Mouse (Mus musculus) cerebellum, adult (tissue): ENCODE results near the gene Wasf3.
A peak's percentile ranks its signal among the peaks of the same experiment; 100 is the strongest.
"Not testable (repeated sequence)": the region's sequence is repeated elsewhere in the genome, so short reads cannot be mapped to it uniquely, and the experiment has no call there.

Experiments
- ATAC-seq: cut with Nextera tagmentation; 2 replicates; pipeline ENCODE4 v1.9.2; 2017; ENCODE audit warnings: mild to moderate bottlenecking, moderate library complexity, mixed read lengths; ENCODE audit not compliant: insufficient number of reproducible peaks, low FRiP score, low TSS enrichment

Wasf3 gene

GRCm38 (mm10) chr5:146398386-146399115 lies 13.8 kb downstream of the Wasf3 start:
- no peak for ATAC-seq

GRCm38 (mm10) chr5:146401012-146401411 lies 16.2 kb downstream of the Wasf3 start:
- ATAC-seq: not testable (repeated sequence)

- ATAC-seq: no peak
Measured at GRCm38 (mm10) chr5:146402311-146402710, 17.5 kb downstream of the Wasf3 start.

- no peak for ATAC-seq
Measured at GRCm38 (mm10) chr5:146403923-146404322, 19.1 kb downstream of the Wasf3 start.

- ATAC-seq: no peak
Measured at GRCm38 (mm10) chr5:146406133-146406532, 21.3 kb downstream of the Wasf3 start.

- ATAC-seq: no peak
Measured at GRCm38 (mm10) chr5:146407791-146408190, 23.0 kb downstream of the Wasf3 start.

- ATAC-seq: no peak
Measured at GRCm38 (mm10) chr5:146408604-146409003, 23.8 kb downstream of the Wasf3 start.

GRCm38 (mm10) chr5:146410821-146411220 lies 26.0 kb downstream of the Wasf3 start:
- ATAC-seq: no peak

GRCm38 (mm10) chr5:146412743-146413430 lies 28.1 kb downstream of the Wasf3 start:
- no peak; the same call in 1 of the 2 replicates for ATAC-seq

GRCm38 (mm10) chr5:146414611-146415010 lies 29.8 kb downstream of the Wasf3 start:
- no peak for ATAC-seq

- ATAC-seq: no peak
Measured at GRCm38 (mm10) chr5:146415218-146415617, 30.4 kb downstream of the Wasf3 start.

- ATAC-seq: no peak
Measured at GRCm38 (mm10) chr5:146416331-146417110, 31.7 kb downstream of the Wasf3 start.

GRCm38 (mm10) chr5:146418092-146418491 lies 33.3 kb downstream of the Wasf3 start:
- no peak for ATAC-seq

GRCm38 (mm10) chr5:146420081-146420480 lies 35.3 kb downstream of the Wasf3 start:
- ATAC-seq: no peak

- no peak for ATAC-seq
Measured at GRCm38 (mm10) chr5:146424711-146425326, 40.0 kb downstream of the Wasf3 start.

- ATAC-seq: peak; percentile 45; the same call in 1 of the 2 replicates
Measured at GRCm38 (mm10) chr5:146425656-146426055, 40.9 kb downstream of the Wasf3 start.

- ATAC-seq: no peak
Measured at GRCm38 (mm10) chr5:146428109-146428508, 43.3 kb downstream of the Wasf3 start.

- ATAC-seq: no peak
Measured at GRCm38 (mm10) chr5:146431821-146432220, 47.0 kb downstream of the Wasf3 start.

GRCm38 (mm10) chr5:146432476-146432875 lies 47.7 kb downstream of the Wasf3 start:
- no peak for ATAC-seq

- no peak for ATAC-seq
Measured at GRCm38 (mm10) chr5:146435316-146435715, 50.5 kb downstream of the Wasf3 start.

GRCm38 (mm10) chr5:146436796-146437195 lies 52.0 kb downstream of the Wasf3 start:
- ATAC-seq: no peak
